Mouse (Mus musculus) telencephalon, adult 2 months (tissue): ENCODE data around the gene Olfr262.
"Not testable (repeated sequence)": the region's sequence is repeated elsewhere in the genome, so short reads cannot be mapped to it uniquely, and the experiment has no call there.

Source experiments
- DNase-seq: peaks from one replicate; pipeline ENCODE4 v3.0.0-alpha.2; 2011; ENCODE audit warnings: low read depth, low spot score

Olfr262 gene

DNA sequence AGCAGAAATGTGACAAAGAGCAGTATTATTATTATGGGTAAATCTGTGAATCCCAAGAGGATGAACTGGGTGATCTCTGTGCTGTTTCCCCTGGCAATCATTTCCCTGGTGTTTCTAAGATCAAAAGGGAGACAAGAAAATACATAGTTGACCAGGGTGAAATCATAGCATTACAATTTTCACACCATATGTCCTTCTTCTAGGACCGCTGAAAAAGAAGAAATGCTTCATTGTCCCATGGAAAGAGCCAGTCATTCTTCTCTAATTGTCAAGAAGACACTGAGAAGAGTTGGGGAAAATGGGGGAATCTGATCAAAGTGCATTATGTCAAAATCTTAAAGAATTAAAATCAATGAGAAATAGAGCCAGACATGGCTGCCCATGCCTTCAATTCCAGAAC lies at the start of gene Olfr262:
Gene Olfr262, minus strand, starts transcription at position 101 of the 400 bp plus-strand sequence.
- DNase-seq = no peak

GRCm38 (mm10) chr19:12279554-12279953 lies 38.1 kb upstream of the Olfr262 start, which contains the start of gene Olfr1434:
Gene Olfr1434 (plus strand): TSS chr19:12279854.
- DNase-seq = no peak

DNA sequence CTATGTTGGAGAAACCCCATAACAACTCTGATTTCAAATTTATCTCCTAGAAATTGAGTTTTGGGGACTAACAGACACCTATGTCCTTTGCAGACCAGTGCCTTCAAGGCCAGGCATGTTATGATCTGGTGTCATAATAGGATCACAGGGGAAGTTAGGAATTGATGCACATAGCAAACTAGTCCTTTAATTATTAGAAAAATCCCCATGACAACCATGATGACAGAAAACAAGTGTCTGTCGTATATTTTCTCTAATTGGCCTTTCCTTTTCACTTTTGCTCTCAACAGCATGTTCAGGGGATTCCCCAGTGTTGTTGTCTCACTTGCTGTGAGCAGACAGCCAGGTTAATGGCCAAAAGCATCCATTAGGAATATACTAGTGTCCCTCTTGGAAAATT lies 19.3 kb upstream of the Olfr262 start, which contains the start of gene Olfr235:
Gene Olfr235, plus strand, starts transcription at position 301 of the 400 bp plus-strand sequence.
- no peak for DNase-seq

- not testable (repeated sequence) for DNase-seq
These were observed 9.0 kb downstream of the Olfr262 start, which contains the start of gene Olfr1432 for GRCm38 (mm10) chr19:12232496-12232895. Gene Olfr1432 (minus strand): TSS chr19:12232596.

DNA sequence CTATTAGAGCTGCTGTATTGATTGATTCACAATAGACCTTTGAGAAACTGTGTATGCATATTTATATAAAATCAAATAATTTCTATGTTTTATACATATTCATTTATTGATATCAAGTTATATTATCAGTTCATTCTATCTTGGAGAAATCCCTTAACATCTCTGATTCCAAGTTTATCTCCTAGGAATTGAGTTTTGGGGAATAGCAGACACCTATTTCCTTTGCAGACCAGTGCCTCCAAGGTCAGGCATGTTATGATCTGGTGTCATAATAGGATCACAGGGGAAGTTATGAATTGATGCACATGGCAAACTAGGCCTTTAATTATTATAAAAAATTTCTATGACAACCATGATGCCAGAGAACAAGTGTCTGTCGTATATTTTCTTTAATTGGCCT lies 41.1 kb downstream of the Olfr262 start, which contains the start of gene Olfr1431:
Gene Olfr1431, plus strand, starts transcription at position 301 of the 400 bp plus-strand sequence.
- DNase-seq = no peak

GRCm38 (mm10) chr19:12199076-12199475 lies 42.4 kb downstream of the Olfr262 start:
- DNase-seq = not testable (repeated sequence)
